Mouse (Mus musculus) brain, adult 2 months (tissue): ENCODE measurements around the gene Ttll4.
A peak's percentile ranks its signal among the peaks of the same experiment; 100 is the strongest.

Experiments used
- DNase-seq: peaks from one replicate; pipeline ENCODE4 v3.0.0; 2011; ENCODE audit warnings: low read depth, low spot score

The Ttll4 gene

DNA sequence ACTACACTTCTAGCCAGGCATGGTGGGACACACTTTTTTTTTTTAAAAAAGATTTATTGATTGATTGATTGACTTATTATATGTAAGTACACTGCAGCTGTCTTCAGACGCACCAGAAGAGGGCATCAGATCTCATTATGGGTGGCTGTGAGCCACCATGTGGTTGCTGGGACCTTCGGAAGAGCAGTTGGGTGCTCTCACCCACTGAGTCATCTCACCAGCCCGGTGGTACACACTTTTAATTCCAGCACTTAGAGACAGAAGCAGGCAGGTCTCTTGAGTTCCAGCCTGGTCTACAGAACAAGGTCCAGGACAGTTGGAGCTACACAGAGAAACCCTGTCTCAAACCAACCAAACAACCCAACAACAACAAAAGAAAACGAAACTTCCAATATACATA, 50.5 kb downstream of the Ttll4 start:
- DNase-seq, result no peak

DNA sequence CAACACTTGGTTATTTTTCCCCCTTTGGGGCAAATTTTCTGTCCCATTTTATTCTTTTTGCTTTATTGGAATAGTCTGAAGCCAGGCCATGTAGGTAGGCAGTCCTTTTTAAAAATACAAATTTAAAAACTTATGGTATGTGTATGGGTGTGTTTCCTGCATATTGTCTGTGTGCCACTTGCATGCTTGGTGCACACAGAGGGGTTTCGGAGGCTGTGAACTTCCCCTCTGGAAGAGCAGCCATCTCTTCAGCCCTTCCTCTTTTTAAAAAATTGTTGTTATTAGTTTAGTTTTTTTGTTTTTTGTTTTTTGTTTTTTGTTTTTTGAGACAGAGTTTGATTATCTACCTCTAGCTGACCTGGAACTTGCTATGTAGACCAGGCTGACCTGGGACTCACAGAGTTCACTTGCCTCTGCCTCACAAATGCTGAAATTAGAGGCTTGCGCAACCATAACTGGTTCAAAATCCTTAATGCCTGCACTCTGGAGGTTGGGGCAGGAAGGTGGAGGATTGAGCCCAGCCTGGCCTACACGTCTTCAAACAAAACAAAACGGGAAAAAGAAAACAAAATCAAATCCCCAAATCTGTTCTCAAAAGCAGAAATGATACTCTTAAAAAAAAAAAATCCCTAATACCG, 51.0 kb downstream of the Ttll4 start:
- no peak for DNase-seq

DNA sequence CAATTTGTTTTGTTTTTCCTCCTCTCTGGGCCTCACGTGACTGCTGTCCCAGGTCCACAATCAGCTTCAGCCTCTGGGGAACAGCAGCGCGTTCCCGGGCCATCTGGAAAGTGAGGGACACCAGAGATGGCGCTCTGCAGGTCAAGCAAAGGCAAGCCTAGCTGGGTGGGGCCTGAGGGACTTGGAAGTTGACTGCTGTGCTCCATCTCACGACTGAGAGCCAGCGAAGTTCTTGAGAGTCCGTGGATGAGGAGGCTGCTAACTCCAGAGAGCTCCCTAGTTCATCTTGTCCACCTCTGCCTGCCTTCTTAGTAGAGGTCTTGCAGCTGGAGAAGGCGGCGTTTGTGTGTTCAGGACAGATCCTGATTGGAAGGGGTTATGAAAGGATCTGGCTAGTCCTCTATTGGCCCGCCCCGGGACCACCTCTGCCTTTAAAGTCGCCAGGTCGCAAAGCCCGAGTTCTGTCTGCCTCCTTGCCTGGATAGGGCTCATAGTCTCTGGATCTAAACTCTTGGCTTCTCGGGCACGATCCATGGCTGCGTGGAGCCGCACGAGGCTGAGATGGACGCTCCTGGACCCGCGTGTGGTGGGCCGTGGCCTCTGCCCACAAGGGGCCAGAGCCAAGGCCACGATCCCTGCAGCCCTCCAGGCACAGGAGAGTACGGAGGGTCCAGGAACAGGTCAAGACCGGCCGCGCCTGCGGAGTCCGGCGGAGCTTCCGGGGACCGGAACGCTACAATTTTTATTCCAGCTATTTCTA, 51.7 kb downstream of the Ttll4 start, which contains the start of gene Cyp27a1:
Gene Cyp27a1, plus strand, starts transcription at position 476 of the 760 bp plus-strand sequence.
- DNase-seq, result peak; percentile 76

DNA sequence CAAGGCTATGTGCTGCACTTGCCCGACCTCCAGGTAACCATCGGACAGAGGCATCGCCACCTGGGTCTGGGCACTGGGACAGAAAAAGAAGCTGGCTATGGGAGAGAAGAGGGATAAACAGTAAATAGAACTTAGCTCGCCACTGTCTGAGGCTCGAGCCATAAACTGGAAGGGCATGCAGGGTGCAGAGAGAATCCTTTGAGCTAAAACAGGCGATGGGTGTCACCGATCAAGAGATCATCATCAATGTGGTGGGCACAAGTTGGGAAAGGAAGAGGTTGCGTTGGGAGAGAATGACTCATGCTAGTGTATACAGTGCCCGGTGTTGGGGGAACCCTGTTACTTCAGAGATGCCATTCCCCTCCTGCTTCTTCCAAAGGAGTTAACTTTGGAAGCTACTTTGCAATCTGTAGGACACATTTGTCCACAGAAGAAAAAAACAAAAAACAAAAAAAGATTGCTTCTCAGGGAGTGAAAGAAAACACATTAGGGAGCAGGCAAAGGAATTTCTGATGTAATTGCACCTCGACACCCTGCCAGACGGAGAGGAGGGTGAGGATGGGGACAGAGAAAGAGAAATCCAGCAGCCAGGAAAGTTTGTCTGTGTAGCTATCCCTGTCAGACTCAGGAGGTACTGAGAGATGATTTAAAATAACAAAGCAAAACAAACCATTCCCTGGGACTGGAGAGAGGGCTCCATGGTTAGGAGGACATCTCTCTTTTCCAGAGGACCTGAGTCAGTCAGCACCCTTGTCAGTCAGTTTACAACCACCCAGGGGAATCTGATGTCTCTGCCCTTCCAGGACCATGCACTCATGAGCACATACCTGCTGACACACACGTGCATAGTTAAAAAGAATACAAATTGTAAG, 52.5 kb downstream of the Ttll4 start:
- peak; percentile 12 for DNase-seq

DNA sequence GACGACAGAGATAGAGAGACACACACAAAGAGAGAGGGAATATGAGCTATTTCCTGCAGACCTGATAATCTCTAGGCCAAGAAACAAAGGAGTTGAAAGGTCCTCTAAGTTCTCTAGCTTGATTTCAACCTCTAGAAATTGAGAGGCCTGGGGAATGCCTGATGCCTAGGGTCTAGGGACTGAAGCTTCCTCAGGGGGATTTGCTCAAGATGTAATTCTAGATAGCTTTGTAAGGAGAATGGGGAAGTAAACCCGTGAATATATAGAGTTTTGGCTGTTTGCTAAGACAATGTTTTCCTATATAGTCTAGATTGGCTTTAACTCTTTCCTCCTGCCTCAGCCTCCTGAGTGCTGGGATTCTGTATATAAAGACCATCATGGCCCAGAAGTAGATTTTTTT, 53.4 kb downstream of the Ttll4 start:
- DNase-seq, result no peak

DNA sequence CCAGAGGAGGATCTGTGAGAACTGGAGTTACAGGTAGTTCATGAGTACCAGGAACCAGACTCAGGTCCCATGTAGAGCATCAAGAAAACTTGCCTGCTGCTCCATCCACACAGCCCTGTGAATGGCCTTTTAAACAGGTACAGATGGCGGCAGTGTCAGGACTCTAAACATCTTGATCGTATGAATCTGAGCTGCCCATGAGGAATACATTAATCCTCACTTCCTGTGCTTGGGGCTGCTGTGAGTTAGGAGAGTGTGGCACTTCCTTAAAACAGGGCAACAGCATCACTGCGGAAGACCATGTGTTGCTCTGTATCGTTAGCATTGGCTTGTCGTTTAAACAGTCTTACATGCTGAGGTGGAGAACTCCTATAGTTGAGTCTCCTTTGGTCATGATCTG, 53.9 kb downstream of the Ttll4 start:
- DNase-seq, result no peak

DNA sequence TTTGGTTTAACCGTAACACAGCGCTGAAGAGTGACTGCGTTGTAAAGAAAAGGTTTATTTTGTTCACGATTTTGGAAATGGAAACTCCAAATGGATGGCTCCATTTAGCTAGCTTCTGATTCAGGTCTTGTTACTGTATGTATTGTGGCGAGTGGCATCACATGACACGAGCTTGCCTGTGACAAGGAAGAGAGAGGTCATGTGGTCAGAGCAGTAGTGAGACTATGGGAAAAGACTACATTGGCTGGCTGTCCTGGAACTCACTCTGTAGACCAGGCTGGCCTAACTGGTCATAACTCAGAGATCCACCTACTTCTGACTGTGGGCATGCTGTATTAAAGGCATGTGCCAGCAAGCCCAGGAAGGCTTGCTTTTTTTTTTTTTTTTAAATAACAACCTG, 54.3 kb downstream of the Ttll4 start:
- DNase-seq, result no peak

DNA sequence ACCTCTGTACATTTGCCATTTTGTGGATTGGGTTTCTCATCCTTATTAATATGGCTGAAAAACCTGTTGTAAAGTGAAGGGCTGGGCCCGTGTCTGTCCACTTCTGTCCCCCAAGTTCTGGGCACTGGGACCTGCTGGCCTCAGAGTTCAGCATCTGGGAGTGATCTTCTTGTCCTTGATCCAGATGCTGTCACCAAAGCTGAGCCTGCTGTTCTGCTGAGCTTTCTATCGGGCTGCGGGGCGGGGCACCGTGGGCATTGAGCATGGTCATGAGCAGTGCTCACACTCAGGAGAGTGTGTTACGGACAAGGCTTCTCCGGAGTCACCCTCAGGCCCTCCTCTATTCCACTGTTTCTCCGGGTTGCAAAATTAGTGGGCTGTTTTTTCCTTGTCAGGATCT, 56.6 kb downstream of the Ttll4 start:
- DNase-seq, result no peak

DNA sequence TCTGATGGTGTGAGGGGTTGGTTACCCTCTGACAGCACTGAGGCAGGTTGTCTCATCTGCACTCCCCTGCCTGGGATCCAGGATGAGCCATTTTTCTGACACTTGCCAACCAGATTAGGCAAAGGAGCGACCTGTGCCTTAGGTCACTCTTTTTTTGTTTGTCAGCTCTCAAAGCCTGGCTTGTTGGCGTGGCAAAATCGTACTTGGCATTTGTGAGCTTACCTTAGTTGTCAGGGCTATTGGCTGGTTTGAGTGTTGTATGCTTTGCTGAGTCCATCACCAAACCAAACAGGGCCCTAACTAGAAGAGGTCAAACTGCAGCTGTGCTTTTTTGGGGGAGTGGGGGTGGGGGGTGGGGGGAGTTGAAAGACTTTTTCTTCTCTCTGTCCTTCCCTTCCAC, 57.7 kb downstream of the Ttll4 start:
- no peak for DNase-seq

DNA sequence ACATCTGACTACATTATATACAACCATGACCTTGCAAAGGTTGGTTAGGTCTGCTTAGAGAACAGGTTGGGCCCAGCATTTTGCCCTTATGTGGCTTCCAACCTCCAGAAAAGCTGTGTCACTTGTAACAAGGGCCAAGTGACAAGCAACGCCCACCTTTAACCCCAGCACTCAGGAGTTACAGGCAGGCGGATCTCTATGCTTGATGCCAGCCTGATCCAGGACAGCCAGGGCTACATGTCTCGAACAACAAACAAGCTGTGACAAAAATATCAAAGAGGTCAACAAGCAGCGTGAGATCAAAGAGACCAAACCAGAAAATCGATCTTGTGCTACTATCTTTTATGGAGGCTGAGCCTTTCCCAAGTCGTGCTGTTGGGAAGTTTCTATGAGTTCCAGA, 60.1 kb downstream of the Ttll4 start:
- no peak for DNase-seq

DNA sequence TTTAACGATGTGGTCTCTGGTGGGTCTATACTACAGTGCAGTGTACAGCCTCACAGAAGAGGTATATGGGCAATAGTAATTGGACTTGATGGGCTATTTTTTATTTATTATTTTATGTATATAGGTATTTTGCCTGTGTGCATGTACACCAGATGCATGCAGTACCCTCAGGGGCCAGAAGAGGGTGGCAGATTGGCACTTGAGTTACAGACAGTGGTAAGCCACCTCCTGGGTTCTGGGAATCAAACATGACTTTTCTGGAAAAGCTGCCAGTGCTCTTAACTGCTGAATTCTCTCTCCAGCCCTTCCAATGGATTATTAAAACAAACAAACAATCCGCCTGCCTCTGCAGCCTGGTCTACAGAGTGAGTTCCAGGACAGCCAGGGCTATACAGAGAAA, 62.2 kb downstream of the Ttll4 start:
- no peak for DNase-seq

DNA sequence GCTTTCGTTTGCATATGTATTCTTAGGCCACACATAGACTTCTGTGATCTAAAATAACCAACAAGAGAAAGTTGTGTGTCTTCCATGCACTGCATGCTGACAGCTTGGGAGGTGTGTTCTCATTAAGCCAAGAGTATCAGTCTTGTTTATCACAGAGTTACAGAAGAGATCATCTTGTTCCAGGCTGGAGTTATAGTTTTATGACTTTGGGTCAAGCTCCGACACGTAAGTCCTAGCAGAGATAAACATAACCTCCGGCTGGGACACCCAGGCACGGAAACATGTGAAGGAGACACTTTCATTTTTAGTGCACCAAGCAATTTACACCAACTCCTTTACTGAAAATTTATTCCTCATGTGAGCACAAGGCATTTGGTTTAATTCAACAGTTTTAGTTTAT, 64.6 kb downstream of the Ttll4 start:
- no peak for DNase-seq

DNA sequence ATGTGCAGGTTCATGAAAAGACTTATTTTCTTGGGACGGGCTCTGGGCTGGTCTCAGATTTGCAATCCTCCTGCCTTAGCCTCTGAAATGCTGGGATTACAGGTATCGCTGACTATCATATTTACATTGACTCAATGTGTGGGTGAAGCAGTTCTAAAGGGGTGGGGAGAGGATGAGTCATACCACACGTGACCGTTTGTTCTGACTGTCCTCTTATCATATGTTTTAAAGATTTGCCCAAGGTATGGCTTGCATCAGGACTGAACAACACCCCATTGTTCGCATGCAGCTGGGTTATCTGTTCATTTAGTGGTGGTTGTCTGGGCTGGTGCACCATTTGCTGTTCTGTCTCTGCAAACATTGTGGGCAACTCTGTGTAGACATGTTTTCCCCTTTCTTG, 65.1 kb downstream of the Ttll4 start:
- DNase-seq, result no peak

DNA sequence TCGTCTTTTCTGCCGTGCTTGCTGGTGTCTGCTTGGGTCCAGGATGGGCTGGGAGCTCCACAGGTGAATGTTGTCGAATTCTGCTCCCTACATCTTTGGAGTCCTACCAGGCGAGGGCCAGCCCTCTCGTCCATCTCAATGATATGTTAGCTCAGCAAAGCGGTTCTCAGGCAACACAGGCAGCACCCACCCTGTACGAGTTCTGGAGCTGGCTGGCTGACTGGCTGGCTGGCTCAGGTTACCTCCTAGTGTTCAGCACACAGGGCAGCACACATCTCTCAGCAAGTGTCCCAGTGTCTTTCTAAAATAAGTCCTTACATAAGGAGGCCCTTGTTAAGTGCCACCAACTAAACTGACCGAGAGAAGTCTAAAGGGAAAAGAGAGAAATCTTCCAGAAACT, 66.9 kb downstream of the Ttll4 start:
- DNase-seq, result no peak

DNA sequence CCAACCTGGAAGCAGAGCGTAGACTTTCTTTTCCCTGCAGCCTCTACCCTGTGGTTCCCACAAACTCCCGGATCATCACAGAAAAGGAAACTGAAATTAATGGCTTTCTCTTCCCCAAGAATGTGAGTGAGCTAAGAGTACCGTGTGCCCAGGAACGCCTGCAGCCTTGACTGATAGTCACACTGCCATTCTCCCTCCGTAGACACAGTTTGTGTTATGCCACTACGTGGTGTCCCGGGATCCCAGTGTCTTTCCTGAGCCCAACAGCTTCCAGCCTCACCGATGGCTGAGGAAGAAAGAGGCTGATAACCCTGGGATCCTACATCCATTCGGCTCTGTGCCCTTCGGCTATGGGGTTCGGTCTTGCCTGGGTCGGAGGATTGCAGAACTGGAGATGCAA, 75.4 kb downstream of the Ttll4 start:
- no peak for DNase-seq

DNA sequence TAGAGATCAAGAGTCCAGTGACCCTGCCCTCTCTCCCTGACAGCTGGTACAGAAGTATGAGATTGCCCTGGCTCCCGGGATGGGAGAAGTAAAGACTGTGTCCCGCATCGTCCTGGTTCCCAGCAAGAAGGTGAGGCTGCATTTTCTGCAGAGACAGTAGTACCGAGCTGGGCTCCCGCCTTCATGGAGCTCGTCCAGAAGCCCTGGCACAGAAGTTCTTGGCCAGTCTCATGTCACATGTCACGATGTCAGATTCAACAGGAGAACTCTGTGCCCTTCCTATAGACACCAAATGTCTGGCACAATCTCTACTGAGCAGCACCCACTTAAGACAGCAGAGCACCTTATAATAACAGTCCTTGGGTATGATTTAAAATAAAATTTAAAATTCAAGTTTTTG, 76.0 kb downstream of the Ttll4 start:
- no peak for DNase-seq

DNA sequence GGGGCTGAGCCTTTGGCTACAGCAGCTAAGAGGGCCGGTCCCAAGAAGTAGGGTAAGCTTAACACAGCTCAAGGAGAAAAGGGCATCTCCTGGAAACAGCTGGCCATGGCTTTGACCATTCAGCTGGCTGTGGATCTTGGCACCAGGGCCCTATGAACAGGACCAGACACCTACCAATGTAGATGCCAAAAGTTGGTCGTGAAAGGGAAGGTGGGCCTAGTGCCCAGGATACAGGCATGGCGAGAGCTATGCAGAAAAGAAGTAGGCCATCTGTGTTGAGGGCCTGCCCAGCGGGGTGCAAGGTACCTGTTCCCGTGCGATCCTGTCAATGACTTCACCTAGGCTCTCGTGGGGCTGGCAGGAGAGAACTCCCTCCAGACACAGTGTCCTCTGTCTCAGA, 79.3 kb downstream of the Ttll4 start:
- DNase-seq, result no peak

DNA sequence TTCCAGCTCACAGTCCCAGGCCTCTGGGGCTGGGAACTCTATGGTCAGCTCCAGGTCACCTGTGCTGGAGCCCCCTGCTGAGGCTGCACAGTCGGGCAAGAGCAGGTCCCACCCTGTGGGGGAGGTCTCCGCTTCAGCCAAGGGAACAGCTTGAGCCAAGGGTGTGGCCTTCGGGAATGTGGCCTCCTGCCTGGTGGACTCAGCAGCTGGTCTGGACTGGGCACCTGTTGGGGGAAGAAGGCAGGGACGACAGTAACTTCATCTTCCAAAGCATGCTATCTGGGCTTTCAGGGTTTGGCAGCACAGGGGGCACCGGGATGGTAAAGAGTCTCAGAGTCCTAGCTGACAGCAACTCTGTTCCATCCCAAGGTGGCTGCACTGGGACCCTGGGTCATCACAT, 85.8 kb downstream of the Ttll4 start:
- DNase-seq, result no peak

DNA sequence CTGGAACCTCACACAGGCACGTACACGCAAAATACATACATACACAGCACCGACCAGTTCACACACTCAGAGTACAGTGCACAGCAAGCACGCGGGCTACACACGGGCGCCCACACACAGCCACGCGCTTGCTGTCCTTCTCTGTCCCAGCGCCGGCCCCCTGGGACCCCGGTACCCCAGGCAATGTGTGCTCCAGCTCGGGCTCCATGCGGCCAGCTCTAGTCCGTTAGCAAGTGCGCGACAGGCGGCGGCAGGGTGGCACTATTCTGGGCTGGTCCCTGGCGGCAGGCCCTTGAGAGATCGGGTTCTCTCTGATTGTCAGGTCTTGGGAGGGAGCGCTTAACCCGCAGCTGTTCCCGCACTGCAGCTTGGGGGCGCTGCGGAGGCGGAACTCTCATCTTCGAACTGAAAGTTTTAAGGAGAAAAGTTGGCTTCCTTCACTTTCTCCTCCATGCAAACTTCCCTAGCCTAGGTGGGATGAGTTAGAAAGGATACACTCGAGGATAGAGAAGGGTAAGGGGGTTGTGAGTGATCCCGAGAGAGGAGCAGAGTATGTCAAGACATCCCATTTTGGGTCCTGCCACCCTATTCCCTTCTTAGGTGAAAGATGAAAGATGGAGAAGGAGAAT, 87.2 kb downstream of the Ttll4 start, which contains the start of gene Prkag3:
Gene Prkag3, minus strand, starts transcription at position 579 of the 629 bp plus-strand sequence.
- DNase-seq, result peak; percentile 53

DNA sequence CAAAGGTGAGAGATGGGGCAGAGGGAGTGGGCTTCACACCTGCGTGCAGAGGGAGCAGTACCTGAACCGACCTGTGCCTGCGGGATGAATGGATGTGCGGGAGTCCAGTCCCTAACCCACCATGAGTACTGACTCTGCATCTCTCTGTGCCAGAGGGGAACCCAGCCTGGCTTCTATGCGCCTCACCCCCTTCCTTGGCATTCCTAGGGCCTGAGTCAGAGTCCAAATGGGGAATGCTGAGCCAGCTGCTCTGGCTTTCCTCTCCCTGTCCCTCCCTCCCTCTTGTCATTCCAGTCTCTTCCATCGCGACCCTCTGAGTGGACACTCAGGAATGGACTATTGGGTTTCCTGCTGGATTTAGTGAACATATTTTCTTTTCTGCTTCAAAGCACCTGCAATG, 87.8 kb downstream of the Ttll4 start:
- no peak for DNase-seq

DNA sequence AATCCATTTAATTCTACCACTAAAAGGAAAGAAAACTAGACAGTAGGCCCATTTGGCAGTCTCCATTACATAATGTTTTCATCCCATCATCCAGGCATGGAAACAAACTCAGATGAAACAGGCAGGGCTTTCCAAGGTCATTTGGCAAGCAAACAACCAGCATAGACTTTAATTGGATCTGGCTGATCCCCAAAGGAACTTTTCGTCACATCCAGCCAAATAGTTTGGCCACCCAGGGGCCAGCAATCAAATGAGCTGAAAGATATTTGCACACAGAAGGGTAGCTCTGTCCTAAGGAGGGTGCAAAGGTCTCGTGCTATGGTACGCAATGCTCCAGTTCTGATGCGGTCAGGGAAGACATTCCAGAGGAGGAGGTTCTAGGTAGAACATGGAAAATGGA, 89.1 kb downstream of the Ttll4 start:
- no peak for DNase-seq

DNA sequence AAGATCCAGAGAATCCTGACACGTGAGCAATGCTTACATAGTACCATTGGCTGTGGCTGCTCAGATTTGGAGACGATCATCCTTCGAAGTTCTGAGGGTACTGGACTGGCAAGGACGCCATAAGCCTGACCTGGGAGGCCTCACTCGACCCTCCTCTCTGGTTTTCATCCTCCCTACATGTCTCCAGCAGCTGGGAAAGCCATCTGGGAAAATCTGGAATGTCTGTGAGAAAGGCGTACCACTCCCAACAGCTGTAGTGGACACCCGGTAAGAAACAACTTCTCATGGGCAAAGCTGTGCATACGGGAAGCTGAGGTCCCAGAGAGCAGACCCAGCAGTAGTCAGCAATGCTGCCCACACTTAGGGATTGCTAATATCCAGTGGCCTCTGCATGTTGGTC, 90.6 kb downstream of the Ttll4 start:
- no peak for DNase-seq
